Mouse (Mus musculus) T-cell, adult 2 months (primary cell): ENCODE data around the gene Fcho2.

Experiments used
- DNase-seq: peaks from one replicate; pipeline ENCODE4 v3.0.0; 2022; ENCODE audit warnings: low spot score

Gene Fcho2

DNA sequence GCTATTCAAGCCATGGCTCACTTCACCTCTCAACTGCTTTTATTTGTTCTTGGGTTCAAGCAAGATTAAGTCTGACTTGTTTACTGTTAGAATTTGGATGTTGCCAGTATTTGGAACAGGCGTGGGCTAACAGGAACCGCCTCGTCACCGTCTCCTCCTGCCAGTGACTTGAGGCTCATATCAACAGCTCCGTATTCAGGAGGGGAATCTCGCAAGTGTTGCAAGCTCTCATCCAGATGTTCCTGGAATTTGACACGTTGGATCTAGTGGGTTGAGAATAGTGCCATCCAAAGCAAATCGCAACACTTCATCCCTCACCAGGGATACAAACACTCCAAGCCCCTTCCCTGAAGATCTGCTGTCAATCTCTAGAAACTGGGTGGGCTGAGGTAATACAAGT is 105.0 kb downstream of the Fcho2 start:
- DNase-seq = no peak

DNA sequence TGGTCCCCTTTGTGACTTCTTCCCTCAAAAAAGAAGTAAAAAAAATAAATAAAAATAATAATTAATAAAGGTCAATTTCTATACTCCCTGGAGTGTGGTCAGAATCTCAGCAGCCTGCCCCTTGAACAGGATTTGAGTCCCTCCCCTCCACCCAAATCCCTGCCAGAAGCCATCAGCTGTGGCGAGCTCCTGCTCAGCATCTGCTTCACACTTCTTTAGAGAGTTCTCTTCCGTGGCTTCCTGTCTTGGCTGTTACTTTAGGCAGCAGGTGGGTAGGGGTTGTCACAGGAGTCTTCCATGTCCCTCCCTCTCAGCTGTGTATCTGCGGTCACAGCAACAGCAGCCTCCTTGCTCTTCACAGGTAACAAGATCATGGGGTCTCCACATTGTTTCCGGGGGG is 109.7 kb downstream of the Fcho2 start:
- DNase-seq = no peak

DNA sequence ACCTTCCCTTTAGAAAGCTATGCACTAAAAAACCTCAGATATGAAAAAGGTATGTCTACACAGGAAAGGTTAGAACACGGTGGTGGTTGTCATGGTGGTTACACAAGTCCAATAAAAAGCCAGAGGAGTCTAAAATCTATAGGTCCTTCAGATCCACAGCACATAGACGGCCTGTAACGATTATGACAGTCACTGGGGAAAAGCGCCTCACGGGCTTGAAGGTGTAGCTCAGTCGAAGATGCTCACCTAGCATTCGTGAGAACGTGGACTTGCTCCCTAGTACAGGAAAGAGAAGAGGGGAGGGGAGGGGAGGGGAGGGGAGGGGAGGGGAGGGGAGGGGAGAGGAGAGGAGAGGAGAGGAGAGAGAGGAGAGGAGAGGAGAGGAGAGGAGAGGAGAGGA is 111.5 kb downstream of the Fcho2 start:
- no peak for DNase-seq

DNA sequence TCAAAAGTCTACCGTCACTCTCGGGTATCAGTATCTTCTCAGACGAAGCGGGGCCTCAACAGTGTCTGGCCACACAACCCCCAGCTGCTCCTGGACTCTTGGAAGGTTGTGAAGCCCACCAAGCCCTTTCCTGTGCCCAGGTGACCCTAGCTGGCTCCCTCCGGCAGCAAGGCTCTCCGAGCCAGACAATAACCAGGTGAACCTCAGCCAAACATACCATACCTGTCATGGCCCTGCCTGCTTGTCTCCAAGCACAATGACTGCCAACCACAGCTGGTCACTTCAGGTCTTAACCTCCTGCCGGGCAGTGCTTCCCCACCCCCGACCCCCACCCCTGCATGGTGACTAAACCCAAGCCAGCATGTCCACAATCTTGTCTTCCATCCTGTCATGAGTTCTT is 112.9 kb downstream of the Fcho2 start:
- no peak for DNase-seq

DNA sequence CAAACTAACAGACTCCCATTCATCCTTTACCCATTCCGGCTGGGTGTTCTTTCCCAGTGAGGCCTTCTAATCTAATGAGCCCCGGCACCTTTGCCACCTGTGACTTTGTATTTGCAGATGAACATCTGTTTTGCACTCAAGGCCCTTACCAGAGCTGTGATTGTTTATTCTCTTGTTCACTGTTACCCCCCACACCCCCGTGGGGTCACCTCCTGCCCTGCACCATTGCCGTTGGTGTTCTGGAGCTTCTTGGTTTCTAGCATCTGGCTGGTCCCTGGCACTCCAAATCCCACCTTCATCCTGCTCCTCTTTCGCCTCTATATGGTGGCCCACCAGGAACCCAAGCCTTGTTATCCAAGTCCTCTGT is 114.0 kb downstream of the Fcho2 start:
- DNase-seq = no peak

DNA sequence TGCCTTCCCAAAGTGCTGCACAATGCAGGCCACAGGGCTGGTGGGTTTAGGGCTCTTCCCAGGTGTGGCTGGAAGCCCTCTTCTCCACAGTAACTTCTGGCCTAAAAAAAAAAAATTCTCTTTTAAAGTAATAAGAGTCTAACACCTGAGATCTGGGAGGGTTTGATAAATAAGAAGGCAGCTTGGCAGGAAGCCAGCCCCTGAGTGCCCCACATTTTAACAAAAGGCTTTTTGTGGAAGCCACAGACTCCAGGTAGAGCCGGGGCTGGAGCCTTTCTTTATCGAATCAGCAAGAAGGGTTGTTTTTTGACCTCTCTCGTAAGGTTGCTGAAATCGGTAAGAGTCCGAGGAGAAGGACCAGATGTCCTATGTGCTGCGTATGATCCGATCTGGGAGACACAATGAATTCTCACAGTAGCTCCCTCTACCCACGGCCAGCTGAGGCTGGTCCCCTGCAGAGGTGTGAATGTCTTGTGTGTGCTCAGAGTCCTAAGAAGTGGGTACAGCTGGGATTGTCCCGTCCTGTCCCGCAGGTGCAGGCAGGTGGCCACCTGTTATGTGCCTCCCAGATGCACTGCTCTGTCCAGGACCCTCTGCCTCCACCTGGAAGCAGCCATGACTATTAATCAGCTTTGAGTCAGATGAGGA is 114.5 kb downstream of the Fcho2 start:
- no peak for DNase-seq

DNA sequence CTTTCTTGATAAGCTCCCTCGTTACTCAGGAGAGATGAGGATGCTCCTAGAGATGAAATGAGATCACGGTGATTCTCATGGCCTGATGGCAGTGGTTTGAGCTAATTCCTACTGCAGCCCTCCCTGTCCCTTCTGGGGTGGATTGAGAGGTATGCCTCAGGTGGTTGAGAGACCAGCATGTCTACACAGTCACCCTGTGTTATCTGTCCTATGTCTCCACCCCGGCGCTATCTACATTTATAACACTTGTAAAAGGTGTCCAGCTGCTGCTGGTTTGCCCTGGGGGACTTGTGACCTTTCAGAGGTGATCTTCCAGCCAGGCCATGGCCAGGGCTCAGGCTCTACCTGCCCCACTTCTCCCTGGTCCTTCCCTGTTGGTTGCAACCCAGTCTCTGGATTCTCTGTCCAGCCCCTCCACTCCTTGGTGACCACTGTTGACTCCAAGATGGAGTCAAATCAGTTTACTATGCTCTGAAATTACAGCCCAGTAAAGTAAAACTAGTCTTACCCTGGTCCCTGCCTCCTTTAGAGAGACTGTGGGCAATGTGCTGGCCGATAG is 115.2 kb downstream of the Fcho2 start:
- no peak for DNase-seq

DNA sequence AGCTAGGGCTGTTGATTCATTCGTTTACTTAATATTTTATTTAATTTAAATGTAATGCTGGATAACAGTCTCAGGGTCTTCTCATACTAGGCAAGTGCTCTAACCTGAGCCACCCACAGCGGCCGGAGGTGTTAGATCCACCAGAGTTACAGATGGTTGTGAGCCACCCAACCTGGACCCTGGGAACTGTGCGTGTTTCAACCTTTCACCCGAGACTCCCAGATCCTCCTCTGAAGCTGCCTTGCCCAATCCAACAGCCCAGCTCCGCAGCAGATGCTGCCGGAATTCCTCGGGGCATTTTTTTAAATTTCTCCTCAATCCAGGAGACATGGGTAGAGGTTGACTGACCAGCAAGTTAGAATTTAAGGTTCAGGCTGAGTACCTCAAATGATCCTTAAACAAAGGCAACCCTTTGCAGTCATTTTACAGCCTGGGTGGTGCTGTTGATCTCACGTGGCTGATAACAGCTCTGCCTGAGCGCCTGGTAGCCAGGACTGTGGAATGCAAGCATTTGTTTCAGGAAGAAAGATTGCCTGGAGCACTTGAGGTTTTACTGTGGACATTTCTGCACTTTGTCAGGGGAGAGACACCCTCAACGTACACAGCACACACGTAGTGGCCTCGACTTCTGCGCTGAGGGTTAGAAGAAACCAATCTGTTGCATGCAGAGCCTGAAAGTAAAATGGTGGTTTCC is 116.1 kb downstream of the Fcho2 start:
- DNase-seq = no peak

DNA sequence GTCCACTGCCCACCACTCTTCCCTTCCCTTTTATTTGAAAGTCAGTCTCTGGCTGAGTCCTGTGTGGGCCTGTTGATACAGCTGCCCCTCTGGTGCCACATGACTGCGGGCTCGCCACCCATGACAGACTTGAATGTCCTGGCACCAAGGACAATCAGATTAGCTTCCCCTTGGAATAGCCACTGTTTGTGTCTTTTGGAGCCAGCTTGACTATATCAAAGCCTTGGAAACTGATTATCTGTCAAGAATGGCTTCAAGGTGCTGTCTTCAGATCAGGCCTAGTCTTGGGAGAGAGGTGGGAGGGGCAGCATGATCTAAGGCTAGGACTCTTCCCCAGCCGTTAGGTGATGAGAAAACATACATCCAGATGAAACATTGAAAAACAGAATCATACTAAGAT is 118.5 kb downstream of the Fcho2 start:
- DNase-seq = no peak

DNA sequence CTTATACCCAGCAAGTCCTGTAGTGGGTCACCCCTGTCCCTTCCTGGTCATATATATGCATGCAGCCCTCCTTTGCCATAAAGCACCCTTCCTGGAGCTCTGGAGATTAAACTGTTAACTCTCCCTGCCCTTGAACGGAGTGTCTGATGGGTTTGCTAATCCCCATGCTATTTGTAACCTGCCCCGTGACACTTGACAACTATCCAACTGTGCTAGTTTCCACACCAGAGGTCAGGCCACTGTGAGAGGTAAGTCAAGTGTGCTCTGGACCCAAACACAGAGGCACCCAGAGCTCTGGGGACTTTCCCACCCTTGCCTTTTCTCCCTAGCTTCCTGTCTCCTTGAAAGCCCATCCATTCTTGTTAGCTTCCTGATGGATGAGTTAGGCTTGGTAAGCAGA is 119.7 kb downstream of the Fcho2 start:
- no peak for DNase-seq

DNA sequence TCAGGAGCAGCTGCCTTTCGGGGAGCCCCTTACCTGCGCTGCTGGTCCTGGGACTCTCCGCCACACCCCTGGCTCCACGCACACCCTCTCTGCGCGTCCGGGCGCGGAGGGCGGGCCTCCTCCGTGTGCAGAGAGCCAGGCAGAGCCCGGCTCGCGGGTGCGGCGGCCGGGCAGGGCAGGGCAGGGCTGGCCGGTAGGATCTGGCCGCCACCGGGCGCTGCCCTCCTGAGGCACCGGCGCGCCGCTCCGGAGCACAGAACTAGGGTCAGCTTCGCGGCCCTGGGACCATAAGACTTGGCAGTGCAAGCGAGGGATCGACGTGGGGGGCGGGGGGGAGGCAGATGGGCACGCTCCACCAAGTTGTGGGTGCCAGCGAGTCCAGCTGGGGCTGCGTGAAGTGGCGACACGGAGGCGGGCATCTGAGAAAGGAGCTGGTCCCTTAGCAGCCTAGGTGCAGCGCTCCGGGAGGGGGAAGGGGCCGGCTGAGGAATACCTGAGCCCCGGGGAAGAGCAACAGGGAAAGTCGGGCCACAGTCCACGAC is 120.4 kb downstream of the Fcho2 start, which contains the start of gene Tmem171:
Tmem171 (minus strand) TSS at position 62 of the 542 bp plus-strand sequence.
- no peak for DNase-seq

DNA sequence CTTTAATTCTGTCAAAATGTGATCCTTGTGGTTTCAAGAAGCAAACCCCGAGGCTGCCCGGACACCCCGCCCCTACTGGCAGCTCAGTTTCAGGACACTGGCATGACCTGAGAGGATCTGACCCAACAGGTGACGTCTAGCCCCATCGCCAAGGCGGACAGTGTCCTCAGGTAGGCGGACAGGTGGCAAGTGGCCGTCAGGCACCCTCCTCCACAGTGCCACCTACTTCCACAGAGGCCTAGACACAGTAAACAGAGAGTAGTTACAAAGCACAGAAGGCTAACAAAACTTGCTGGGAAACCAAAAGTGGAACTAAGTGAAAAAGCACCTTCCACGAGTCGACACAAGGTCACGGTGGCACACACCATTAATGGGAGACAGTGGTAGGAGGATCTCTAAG is 121.9 kb downstream of the Fcho2 start:
- DNase-seq = no peak

DNA sequence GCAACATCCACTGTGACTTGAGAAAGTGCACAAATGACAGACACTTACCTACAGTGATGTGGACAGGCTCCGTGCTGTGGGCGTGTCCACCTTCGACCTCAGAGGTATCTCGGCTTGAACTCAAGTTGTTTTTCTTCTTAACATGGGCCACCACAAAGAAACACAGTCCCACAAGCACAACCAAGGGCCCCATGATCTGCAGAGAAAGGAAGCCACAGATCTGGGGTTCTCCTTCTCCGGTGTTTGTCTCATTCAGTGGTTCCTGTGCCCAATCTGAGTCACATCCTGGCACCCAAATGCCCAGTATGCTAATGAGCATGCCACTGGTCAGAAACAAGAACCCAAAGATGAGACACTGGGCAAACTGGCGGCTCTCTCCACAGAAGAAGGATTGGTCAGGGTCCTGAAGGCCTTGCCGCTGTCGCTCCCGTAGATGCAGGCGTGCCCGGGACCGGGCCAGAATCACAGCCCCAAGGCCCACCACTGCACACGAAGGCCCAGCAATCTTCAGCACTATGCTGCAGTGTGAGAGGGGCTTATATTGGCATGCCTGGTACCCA is 123.2 kb downstream of the Fcho2 start:
- DNase-seq = peak; percentile 3

DNA sequence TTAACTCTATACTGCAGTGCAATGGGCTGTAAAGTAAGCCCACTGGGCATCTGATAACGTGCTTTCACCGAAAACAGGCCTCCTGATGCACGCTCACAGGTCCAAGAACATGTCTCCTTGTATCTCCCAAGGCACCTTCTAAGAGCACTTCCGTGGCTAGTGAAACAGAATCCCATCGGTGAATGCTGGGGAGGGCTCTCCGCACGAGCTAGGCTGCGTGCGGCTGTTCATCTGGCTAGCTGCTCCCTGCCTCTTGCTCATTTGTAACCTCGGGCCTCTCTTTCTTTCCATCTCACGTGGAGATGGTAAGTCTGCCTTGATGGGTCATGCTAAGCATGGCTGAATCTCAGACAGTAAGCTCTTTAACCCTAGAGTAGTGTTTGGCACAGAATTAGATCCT is 124.4 kb downstream of the Fcho2 start:
- DNase-seq = no peak

DNA sequence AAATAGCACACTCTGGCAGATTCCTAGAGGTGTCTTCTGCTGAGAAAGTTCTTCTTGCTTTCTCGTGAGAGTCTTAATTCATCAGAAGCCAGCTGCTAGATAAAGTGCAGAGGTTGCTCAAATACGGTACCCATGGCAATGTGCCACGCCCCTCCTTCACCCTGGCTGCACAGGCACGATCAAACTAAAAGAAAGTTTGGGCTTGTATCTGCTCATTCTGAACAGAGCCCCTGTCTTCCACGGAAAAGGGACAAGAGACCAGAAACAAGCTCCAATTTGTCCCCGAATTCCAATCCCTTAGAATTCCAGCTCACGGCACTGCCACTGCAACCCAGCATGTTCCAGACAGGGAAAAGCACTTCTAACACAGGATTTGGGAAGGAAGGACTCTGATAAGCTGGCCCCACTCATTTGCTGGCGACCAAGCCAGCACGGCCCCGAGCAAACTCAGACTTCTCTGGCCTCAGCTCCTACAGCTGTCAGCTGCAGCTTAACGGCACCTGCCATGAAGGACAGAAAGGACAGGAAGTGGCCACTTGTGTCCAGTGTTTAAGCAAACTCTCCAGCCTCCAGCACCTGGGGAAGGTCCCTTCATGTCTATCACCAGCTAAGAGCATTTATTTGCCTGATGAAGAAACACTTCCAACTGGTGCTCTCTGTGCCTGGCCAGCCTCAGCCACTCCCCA is 125.5 kb downstream of the Fcho2 start:
- no peak for DNase-seq

DNA sequence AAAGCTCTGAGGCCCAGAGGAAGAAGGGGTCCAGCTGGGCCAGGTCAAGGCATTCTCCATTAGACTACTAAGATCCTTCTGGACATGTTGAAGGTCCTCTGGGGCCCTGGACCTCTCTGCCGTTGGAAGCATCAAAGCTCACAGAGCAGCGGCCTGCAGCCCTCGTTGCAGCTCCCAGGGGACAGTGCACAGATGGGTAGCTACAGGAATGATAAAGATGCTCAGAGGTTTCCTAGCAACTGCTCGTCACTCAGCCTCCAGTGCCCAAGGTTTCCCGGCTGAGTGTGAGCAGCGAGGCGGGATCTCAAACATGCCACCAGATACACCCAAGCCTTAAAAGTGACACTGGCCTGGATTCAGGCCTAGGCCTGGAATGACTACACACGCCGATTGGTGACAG is 127.3 kb downstream of the Fcho2 start:
- no peak for DNase-seq

DNA sequence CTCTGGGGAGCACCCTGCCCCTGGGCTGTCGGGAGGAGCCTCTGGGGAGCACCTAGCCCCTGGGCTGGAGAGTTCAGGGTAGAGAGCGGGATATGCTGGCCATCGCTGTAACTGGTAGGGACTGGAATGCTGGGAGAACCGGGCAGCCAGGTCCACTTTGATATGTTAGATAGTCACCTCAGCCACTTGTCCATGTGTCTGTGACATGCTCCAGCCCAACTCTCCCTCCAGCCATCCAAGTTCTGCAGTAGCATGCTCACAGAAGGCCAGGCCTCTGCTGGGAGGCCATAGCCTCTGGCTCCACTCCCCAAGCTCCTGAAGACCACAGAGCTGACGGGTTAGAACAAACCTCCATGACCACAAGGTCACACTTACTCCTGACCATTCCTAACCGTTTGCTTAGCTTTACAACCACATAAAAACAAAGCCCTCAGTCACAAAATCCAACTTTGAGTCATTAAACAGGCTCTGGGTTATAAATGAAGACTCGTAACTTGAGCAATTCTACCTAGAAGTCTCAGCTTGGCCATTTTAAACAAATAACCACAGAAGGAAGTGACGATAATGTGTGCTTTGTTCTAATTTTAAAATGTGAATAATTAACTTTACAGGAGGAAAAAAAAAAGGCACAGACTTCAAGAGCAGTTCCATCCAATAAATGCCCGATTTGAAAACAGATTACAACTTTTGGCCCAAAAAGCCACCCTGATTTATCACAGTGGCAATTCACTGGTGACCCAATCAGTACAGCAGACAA is 130.9 kb downstream of the Fcho2 start:
- DNase-seq = no peak

DNA sequence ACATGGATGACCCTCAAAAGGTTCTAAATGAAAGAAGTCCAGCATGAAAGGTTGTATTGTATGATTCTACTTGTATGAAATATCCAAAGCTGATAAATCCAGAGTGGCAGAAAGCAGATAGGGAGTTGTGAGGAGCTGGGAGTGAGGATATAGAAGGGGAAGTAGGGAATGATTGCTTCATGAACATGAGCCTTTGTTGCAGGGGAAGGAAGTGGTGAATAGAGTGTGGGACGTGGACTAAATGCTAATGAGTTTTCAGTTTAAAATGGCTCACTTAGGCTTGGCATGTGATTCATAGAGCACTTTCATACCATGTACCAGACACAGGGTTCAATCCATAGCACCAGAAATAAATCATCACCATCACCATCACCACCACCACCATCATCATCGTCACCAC is 131.8 kb downstream of the Fcho2 start:
- no peak for DNase-seq

DNA sequence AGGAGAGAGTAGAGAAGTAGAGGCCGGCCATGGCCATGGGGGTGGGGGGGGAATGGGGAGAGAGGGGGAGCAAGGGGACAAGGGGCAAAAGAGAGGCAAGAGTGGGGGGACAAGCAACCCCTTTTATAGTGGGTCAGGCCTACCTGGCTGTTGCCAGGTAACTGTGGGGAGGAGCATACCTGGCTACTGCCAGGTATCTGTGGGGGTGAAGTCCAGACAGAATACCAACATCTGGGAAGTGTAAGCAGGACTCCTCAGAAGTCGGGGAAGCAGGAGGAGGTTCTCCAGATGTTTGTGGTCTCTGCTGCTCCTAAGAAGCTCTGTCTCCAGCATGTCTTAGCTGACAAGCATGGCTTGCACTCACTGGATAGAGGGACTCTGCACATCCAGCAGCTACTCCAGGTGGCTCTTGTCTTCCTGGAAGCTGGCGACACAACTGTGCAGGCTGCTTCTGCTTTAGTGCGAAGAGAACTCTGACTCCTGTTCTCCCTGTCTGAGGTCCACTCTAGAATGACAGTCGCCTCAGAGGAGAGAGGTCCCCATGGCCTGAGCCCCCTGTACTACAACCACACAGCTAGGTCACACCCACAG is 134.7 kb downstream of the Fcho2 start:
- DNase-seq = no peak

DNA sequence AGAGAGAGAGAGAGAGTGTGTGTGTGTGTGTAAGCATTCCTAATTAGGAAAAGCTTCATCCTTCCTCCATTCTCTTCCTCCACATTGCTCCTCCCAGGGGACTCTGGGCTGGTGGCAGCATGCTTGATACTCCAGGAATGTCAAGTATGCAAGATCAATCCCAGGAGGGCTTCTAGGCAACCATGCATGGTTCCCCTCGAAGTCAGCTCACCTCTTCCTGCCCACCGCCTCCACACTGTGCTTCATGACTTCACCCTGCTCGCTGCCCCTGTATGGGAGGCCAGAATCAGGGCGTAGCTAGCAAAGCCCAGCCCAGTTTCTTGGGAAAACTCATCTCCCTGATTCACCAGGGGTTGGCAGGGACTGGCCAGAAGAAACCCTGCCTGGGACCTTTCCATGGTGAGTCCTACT is 135.6 kb downstream of the Fcho2 start:
- no peak for DNase-seq

DNA sequence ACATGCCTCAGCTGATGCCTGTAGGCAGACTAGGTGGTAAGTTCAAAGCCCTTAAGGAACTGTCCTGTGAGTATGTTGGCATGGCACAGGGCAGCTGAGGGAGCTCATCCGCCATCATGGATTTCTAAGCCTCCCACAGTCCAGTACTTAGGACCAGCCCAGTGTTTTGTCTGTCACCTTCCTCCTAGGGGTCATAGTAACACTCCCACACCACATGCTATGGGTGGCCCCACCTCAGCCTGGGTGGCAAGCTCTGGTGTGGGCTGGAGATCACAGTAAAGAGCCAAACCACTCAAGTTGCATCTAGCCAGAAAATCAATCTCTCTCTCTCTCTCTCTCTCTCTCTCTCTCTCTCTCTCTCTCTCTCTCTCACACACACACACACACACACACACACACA is 136.0 kb downstream of the Fcho2 start:
- no peak for DNase-seq
